8 mouse cellular contexts compared by ENCODE assay signal in genomic region chr1:136683561-136684131, GRCm38 (mm10). TPM values are rescaled to one million over a fixed set of nuclear protein-coding genes. Genes with fewer than 3 reads are reported as not detected.
DNase-seq lines count a peak whose midpoint lies in the region; ATAC-seq and TF ChIP-seq lines count a peak whose summit lies in the region.

No protein-coding gene starts in this region.

- H3K27ac ChIP-seq in liver, embryonic 13.5 days: peak overlapping the region; percentile 41; the same call in 1 of the 2 replicates
- no peak overlapping the region for H3K27ac ChIP-seq in liver, embryonic 12.5 days
- H3K27ac ChIP-seq in forebrain, embryonic 16.5 days (ENCODE audit: low read length): no peak overlapping the region

- no peak overlapping the region for H3K9ac ChIP-seq in liver, embryonic 13.5 days
- no peak overlapping the region for H3K9ac ChIP-seq in liver, embryonic 12.5 days
- no peak overlapping the region for H3K9ac ChIP-seq in forebrain, embryonic 16.5 days (replicated peaks; ENCODE audit: low read depth, low read length)

- TF ChIP-seq POLR2A in brain, embryonic 14.5 days (IDR thresholded peaks at IDR 0.05; ENCODE audit: borderline replicate concordance, extremely low read depth, insufficient read depth, insufficient read length, poor library complexity, severe bottlenecking): no peak

- 56% methylated on average over 10 of the region's 10 CpGs for WGBS in liver, embryonic 13.5 days (ENCODE audit: insufficient replicate concordance)
- WGBS in liver, embryonic 12.5 days (ENCODE audit: insufficient replicate concordance): 61% methylated on average over 10 of the region's 10 CpGs
- 73% methylated on average over 10 of the region's 10 CpGs for WGBS in forebrain, embryonic 16.5 days

- ATAC-seq in liver, embryonic 13.5 days (ENCODE audit: low read depth): no peak
- ATAC-seq in liver, embryonic 12.5 days: no peak
- ATAC-seq in neutrophil, adult 5-6 weeks (ENCODE audit: extremely low read depth, insufficient number of reproducible peaks, low FRiP score, poor library complexity, severe bottlenecking): peak; percentile 25; the same call in 1 of the 2 replicates
- ATAC-seq in forebrain, embryonic 16.5 days: no peak
- no peak for ATAC-seq in inflammation-experienced regulatory T-cells, adult 6 months

- H3K4me3 ChIP-seq in liver, embryonic 13.5 days (replicated peaks): no peak overlapping the region
- no peak overlapping the region for H3K4me3 ChIP-seq in liver, embryonic 12.5 days
- H3K4me3 ChIP-seq in forebrain, embryonic 16.5 days (replicated peaks; ENCODE audit: low read length): no peak overlapping the region

- intact Hi-C loops in heart, postnatal 36 days (cut with DNase I): loop anchor here (5.0 kb wide), 1 partner anchor 56 kb away; no protein-coding TSS in a partner anchor

- no peak for TF ChIP-seq CTCF in brain, embryonic 14.5 days (IDR thresholded peaks at IDR 0.05; ENCODE audit: borderline replicate concordance, extremely low read depth, insufficient read depth, insufficient read length)

- no peak overlapping the region for H3K4me2 ChIP-seq in liver, embryonic 13.5 days
- H3K4me2 ChIP-seq in liver, embryonic 12.5 days: no peak overlapping the region
- H3K4me2 ChIP-seq in forebrain, embryonic 16.5 days (ENCODE audit: low read length): no peak overlapping the region

- no peaks in the 10 kb centered on the region for H3K36me3 ChIP-seq in liver, embryonic 13.5 days
- H3K36me3 ChIP-seq in liver, embryonic 12.5 days: no peaks in the 10 kb centered on the region
- H3K36me3 ChIP-seq in forebrain, embryonic 16.5 days (ENCODE audit: control insufficient read depth, insufficient read depth): no peaks in the 10 kb centered on the region

- no peaks in the 10 kb centered on the region for H3K27me3 ChIP-seq in liver, embryonic 13.5 days
- no peaks in the 10 kb centered on the region for H3K27me3 ChIP-seq in liver, embryonic 12.5 days (replicated peaks)
- H3K27me3 ChIP-seq in forebrain, embryonic 16.5 days (replicated peaks; ENCODE audit: control insufficient read depth, insufficient read depth, low read length): no peaks in the 10 kb centered on the region

- no peaks in the 10 kb centered on the region for H3K9me3 ChIP-seq in liver, embryonic 13.5 days (replicated peaks)
- no peaks in the 10 kb centered on the region for H3K9me3 ChIP-seq in liver, embryonic 12.5 days (replicated peaks)
- no peaks in the 10 kb centered on the region for H3K9me3 ChIP-seq in forebrain, embryonic 16.5 days (ENCODE audit: control insufficient read depth, low read length)

- DNase-seq in liver, embryonic 13.5 days: no peak
- DNase-seq in brain, embryonic 14.5 days (ENCODE audit: low read depth): peak; percentile 30
- DNase-seq in heart, postnatal 36 days: peak; percentile 54 to 59
- no peak for DNase-seq in thymus, postnatal 14 days

- H3K4me1 ChIP-seq in liver, embryonic 13.5 days (replicated peaks): peaks cover 34% of the 10 kb centered on the region
- peaks cover 25% of the 10 kb centered on the region; the same call in 1 of the 2 replicates for H3K4me1 ChIP-seq in liver, embryonic 12.5 days
- no peaks in the 10 kb centered on the region for H3K4me1 ChIP-seq in forebrain, embryonic 16.5 days (replicated peaks; ENCODE audit: control insufficient read depth, insufficient read depth, low read length)

RNA-seq across cellular contexts. Expression of gene Zfp281, which starts 58.9 kb away (rescaled TPM):
- polyA plus RNA-seq in liver, embryonic 13.5 days (2015; fragmentation: Nextera tagmentation; extraction: Ambion mirVana): 6.7 and 8.4 TPM in 2 replicates
- 11.9 and 12.3 TPM in 2 replicates for polyA plus RNA-seq in liver, embryonic 12.5 days (2016; fragmentation: Nextera tagmentation; extraction: Ambion mirVana)
- 10.3 and 14.5 TPM in 2 replicates for polyA plus RNA-seq in brain, embryonic 14.5 days (2012; rRNA removed)
- total RNA-seq in heart, postnatal 36 days (2021): 10 to 100 TPM; 10.1 to 11.4 TPM
- 44.7 and 45.5 TPM in 2 replicates for total RNA-seq in neutrophil, adult 5-6 weeks (2017)
- polyA plus RNA-seq in forebrain, embryonic 16.5 days (2015; fragmentation: Nextera tagmentation; extraction: Ambion mirVana): 26.1 and 30.2 TPM in 2 replicates
- polyA plus RNA-seq in inflammation-experienced regulatory T-cells, adult 6 months (2017; shearing (Covaris generic)): 10 to 100 TPM; 12.1 to 24.1 (median 23.5) TPM

Comparison
In these comparisons a context has a peak if more than half of its experiments do, and no peak if none do; other contexts are left out.
1. DNase-seq: peak in brain, embryonic 14.5 days (single experiment) and heart, postnatal 36 days (2 of 2); none in liver, embryonic 13.5 days (single experiment) and thymus, postnatal 14 days (single experiment).